12 mouse cellular contexts compared by ENCODE assay signal in genomic region chr15:79192450-79192849, GRCm38 (mm10). TPM values are rescaled to one million over a fixed set of nuclear protein-coding genes. Genes with fewer than 3 reads are reported as not detected.
DNase-seq lines count a peak whose midpoint lies in the region; ATAC-seq and TF ChIP-seq lines count a peak whose summit lies in the region.
"Had no signal": no experiment of that assay in that cellular context is flagged by ENCODE, and none has a peak within 500 bp of the region (broad histone marks: within the 10 kb centered on the region; RNA-seq: fewer than 3 reads in every experiment).

No protein-coding gene starts in this region.

- ATAC-seq in limb, embryonic 15.5 days (ENCODE audit: insufficient number of reproducible peaks, low FRiP score, low TSS enrichment, low read depth): no peak

- H3K4me2 ChIP-seq in limb, embryonic 15.5 days: 0 out of 2 replicates have a peak overlapping the region, but pooled peaks have one; percentile 25

- no peak overlapping the region for H3K4me3 ChIP-seq in gastrocnemius, adult 2 months
- no peak overlapping the region for H3K4me3 ChIP-seq in limb, embryonic 15.5 days

- H3K9ac ChIP-seq in limb, embryonic 15.5 days: no peak overlapping the region

- no peaks in the 10 kb centered on the region for H3K36me3 ChIP-seq in limb, embryonic 15.5 days

- H3K9me3 ChIP-seq in limb, embryonic 15.5 days: no peaks in the 10 kb centered on the region

- H3K4me1 ChIP-seq in limb, embryonic 15.5 days: peaks cover 23% of the 10 kb centered on the region

- intact Hi-C loops in gastrocnemius, adult 2 months (cut with DNase I): no loop called here

- no peak for TF ChIP-seq CTCF in gastrocnemius, adult 2 months (IDR thresholded peaks at IDR 0.05)

- WGBS in limb, embryonic 15.5 days: 87% methylated on average over 6 of the region's 6 CpGs

- H3K27ac ChIP-seq in gastrocnemius, adult 2 months: peak overlapping the region; percentile 46; the same call in 1 of the 2 replicates
- peak overlapping the region; percentile 77 for H3K27ac ChIP-seq in limb, embryonic 15.5 days

- DNase-seq in gastrocnemius, adult 2 months: no peak
- DNase-seq in gastrocnemius, adult 18-20 months (ENCODE audit: low spot score): no peak
- DNase-seq in ovary, postnatal 14 days (ENCODE audit: low spot score): peak; percentile 27
- DNase-seq in ovary, adult 18-20 months (ENCODE audit: low spot score): no peak
- peak; percentile 70 for DNase-seq in testis, postnatal 10 days (ENCODE audit: low spot score)
- DNase-seq in layer of hippocampus, postnatal 25 days (ENCODE audit: extremely low spot score in 1 of 2, low spot score in 1 of 2): no peak
- DNase-seq in spleen, adult 18-20 months: no peak
- DNase-seq: cerebellum, adult 11 months; kidney, adult 2 months had no signal

- no peaks in the 10 kb centered on the region for H3K27me3 ChIP-seq in limb, embryonic 15.5 days

RNA-seq across cellular contexts. Expression of gene Sox10, which starts 27.4 kb away (rescaled TPM):
- under 1 TPM; 0.71 to 0.81 TPM for total RNA-seq in gastrocnemius, adult 2 months (2021)
- total RNA-seq in gastrocnemius, adult 18-20 months (2021): 1 to 10 TPM; 1.0 to 1.3 TPM
- 4.2 and 5.2 TPM in 2 replicates for polyA plus RNA-seq in limb, embryonic 15.5 days (2015; fragmentation: Nextera tagmentation; extraction: Ambion mirVana)
- total RNA-seq in layer of hippocampus, postnatal 25 days (2021): 10 to 100 TPM; 38.5 to 41.2 TPM
- total RNA-seq: liver, adult 2 months; megakaryocyte-erythroid progenitor cell, adult 5-6 weeks had no signal
- polyA plus RNA-seq: liver, adult 2 months had no signal

RNA-seq across cellular contexts. Expression of gene Pick1, which starts 36.5 kb away (rescaled TPM):
- 10 to 100 TPM; 33.6 to 35.0 TPM for total RNA-seq in gastrocnemius, adult 2 months (2021)
- 10 to 100 TPM; 33.7 to 34.8 TPM for total RNA-seq in gastrocnemius, adult 18-20 months (2021)
- 43.8 and 45.8 TPM in 2 replicates for polyA plus RNA-seq in limb, embryonic 15.5 days (2015; fragmentation: Nextera tagmentation; extraction: Ambion mirVana)
- 10 to 100 TPM; 42.0 to 50.6 TPM for total RNA-seq in layer of hippocampus, postnatal 25 days (2021)

RNA-seq across cellular contexts. Expression of gene Gm49486, which starts 36.7 kb away (rescaled TPM):
- 1 to 10 TPM in 1 of 2 experiments, under 1 TPM in 1; 0.10 to 1.0 TPM for total RNA-seq in gastrocnemius, adult 2 months (2021)
- under 1 TPM; 0.55 to 0.69 TPM for total RNA-seq in gastrocnemius, adult 18-20 months (2021)
- polyA plus RNA-seq in limb, embryonic 15.5 days (2015; fragmentation: Nextera tagmentation; extraction: Ambion mirVana): 1.1 and 1.2 TPM in 2 replicates
- total RNA-seq in layer of hippocampus, postnatal 25 days (2021): under 1 TPM; 0.94 to 0.98 TPM
- total RNA-seq: liver, adult 2 months; megakaryocyte-erythroid progenitor cell, adult 5-6 weeks had no signal
- polyA plus RNA-seq: liver, adult 2 months had no signal

RNA-seq across cellular contexts. Expression of gene 1700088E04Rik, which starts 51.4 kb away (rescaled TPM):
- 1 to 10 TPM; 1.1 to 1.2 TPM for total RNA-seq in gastrocnemius, adult 2 months (2021)
- 1 to 10 TPM; 1.1 to 1.2 TPM for total RNA-seq in gastrocnemius, adult 18-20 months (2021)
- polyA plus RNA-seq in limb, embryonic 15.5 days (2015; fragmentation: Nextera tagmentation; extraction: Ambion mirVana): 6.3 and 8.5 TPM in 2 replicates
- 1 to 10 TPM; 9.1 to 9.6 TPM for total RNA-seq in layer of hippocampus, postnatal 25 days (2021)
- total RNA-seq: megakaryocyte-erythroid progenitor cell, adult 5-6 weeks had no signal

RNA-seq across cellular contexts. Expression of gene Polr2f, which starts 51.6 kb away (rescaled TPM):
- total RNA-seq in gastrocnemius, adult 2 months (2021): 10 to 100 TPM; 61.0 to 87.7 TPM
- total RNA-seq in gastrocnemius, adult 18-20 months (2021): 10 to 100 TPM; 69.3 to 76.8 TPM
- 295 and 310 TPM in 2 replicates for polyA plus RNA-seq in limb, embryonic 15.5 days (2015; fragmentation: Nextera tagmentation; extraction: Ambion mirVana)
- total RNA-seq in layer of hippocampus, postnatal 25 days (2021): 100 to 1,000 TPM; 104 to 112 TPM

Comparison
In these comparisons a context has a peak if more than half of its experiments do, and no peak if none do; other contexts are left out.
1. DNase-seq: peak in ovary, postnatal 14 days (single experiment) and testis, postnatal 10 days (single experiment); none in gastrocnemius, adult 2 months (single experiment), gastrocnemius, adult 18-20 months (single experiment), ovary, adult 18-20 months (single experiment), layer of hippocampus, postnatal 25 days (0 of 2) and spleen, adult 18-20 months (0 of 2).
2. RNA of gene Sox10, which starts 27.4 kb away (total RNA-seq): 38.5 to 41.2 TPM in layer of hippocampus, postnatal 25 days; 1.0 to 1.3 TPM in gastrocnemius, adult 18-20 months and 0.71 to 0.81 TPM in gastrocnemius, adult 2 months; every median in the first group is over 10 times any median in the second.